Mouse (Mus musculus): ENCODE data around the gene Fuca1. TPM values are rescaled to one million over a fixed set of nuclear protein-coding genes. Genes with fewer than 3 reads are reported as not detected.
A peak's percentile ranks its signal among the peaks of the same experiment; 100 is the strongest.
"Not testable (repeated sequence)": the region's sequence is repeated elsewhere in the genome, so short reads cannot be mapped to it uniquely, and the experiment has no call there.

Gene Fuca1
- total RNA-seq, 2 experiments from 2014 or later, result 31.0 to 31.4 TPM

DNA sequence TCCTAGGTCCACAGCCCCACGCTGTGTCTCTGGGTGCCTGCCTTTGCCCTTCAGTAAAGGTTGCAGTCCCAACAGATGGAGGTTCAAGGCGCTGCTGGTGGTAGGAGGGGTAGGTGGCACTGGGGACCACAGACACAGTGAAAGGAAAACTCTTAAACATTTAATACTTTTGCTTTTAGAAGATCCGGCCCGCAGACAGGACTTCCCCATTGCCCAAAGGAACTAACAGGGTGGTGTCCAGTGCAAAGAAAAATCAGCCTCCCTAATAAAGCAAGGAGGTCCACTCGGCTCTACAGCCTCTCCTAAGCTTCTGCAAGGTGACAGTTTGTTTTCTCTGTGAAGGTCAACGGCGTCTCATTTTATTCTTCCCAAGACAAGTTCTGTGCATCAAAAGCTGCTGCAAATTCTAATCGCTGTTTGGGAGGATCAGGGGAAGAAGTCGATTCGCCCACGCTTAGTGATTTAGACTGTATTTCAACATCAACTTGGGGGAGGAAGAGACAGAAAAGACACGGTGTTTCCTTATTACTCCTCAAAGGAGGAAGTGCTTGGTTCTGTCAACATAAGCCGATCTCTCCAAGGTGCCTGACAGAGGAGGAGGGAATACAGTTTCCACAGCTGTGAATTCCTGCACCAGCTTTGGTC is 1.8 kb upstream of the Fuca1 start:
- peak in 1 of 2 experiments; percentile 39 for DNase-seq
- intact Hi-C loops (cut with DNase I), result no loop called here

DNA sequence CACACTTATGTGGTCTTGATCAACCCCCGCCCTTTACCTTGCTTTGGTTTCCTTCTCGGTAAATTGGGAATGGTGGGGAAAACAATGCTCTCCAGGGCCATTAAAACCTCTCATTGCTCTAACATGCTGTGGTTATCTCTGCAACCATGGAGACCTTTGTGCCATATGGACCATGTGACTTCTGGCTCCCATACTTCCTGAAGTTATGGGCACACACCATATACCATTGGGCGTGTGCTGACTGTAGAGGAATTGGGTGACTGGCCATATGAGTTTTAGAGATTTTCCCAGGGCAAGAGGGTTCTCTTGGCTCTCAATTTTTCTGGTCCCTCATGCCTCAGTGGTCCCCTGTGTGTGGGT is 1.3 kb upstream of the Fuca1 start:
- intact Hi-C loops (cut with DNase I), result no loop called here
- no peak for DNase-seq

DNA sequence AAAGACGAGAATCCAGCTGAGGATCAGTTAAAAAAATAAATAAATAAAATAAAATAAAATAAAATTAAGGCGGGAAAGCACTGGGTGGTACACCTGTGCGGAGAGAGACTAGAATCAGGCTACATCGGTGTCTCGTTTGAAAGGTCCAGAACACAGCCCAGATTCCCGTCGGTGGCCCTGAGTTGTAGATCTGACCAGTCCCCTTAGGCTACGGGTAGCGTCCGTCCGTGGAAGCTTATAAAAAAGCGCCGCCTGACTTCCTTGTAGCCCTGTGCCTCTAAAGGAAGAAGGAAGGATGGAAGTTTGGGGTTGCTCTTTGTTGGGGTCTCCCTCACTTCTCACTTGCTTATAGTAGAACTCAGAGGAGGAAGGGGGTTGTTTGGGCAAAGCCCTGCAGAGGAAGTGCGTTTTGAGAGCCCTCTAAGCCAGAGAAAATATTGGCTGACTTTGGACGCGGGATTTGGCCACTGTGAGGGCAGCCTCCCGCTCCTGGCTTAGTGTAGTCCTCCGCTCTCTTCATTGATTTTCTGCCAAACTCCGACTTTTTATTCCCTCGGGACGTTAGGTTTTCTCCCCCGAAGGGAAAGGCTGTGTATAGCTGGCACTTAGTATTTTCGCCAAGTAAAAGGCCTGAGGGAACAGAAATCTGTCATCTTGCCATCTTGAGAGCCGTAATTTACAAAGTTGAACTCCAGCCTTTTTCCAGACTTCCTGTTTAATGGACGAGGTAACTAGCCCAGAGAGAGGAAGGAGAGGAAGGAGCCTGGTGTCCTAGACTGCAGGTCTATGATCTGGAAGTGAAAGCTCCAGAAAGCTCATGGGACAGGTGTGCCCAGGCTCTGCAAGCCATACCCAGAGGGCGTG is 954 bp downstream of the Fuca1 start:
- peak in 1 of 2 experiments; percentile 52 for DNase-seq
- intact Hi-C loops (cut with DNase I), result loop anchor here (2.0 to 10.0 kb wide), 3 partner anchors 21 to 217 kb away; no protein-coding TSS in a partner anchor

DNA sequence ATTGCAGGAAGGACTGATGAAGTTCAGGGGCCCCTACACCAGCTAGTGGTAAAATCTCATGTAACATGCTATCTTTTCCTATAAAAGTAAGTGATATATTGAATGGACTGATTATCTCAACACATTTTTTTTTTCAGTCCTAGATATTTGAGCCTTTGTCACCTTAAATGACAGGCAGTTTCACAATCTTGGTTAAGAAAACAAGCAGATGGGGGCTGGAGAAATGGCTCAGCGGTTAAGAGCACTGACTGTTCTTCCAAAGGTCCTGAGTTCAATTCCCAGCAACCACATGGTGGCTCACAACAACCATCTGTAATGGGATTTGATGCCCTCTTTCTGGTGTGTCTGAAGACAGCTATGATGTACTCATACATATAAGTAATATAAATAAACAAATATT is 1.7 kb downstream of the Fuca1 start:
- DNase-seq, result no peak
- intact Hi-C loops (cut with DNase I), result loop anchor here (5.0 to 10.0 kb wide), 2 partner anchors 120 to 217 kb away; no protein-coding TSS in a partner anchor

DNA sequence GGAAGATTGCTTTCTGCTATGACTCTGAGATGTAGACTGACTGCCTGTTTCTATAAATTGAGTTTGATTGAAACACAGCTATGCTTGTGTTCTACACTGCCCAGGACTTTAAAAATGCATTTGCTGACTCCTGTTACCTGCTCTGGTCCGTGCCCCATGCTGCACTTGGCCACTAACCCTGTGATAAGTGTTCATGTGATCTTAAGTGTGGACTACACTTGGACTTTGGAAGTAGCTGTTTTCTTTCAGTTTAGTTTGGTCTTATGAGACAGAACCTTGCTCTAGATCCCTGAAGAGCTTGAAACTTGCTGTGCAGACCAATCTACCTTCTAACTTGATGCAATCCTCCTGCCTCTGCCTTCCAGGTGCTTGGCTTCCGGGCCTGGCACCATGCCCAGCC is 3.9 kb downstream of the Fuca1 start:
- intact Hi-C loops (cut with DNase I), result loop anchor here (5.0 to 10.0 kb wide), 2 partner anchors 122 to 220 kb away; no protein-coding TSS in a partner anchor
- DNase-seq, result no peak

DNA sequence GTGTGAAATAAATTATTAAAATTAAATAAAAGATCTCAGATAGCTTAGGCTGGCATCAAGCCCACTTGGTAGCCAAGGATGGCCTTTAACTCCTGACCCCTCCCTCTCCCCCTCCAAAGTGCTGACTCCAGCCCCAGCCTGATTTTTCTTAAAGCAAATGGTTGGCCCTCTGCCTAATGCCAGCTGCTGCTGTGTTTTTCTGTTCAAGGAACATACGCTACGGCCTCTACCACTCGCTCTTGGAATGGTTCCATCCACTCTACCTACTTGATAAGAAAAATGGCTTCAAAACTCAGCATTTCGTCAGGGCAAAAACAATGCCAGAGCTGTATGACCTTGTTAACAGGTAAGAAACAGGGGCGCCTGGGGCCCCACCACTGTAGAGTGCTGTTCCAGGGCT is 4.8 kb downstream of the Fuca1 start:
- DNase-seq, result no peak
- intact Hi-C loops (cut with DNase I), result loop anchor here (10.0 kb wide), 1 partner anchor 221 kb away; no protein-coding TSS in a partner anchor

DNA sequence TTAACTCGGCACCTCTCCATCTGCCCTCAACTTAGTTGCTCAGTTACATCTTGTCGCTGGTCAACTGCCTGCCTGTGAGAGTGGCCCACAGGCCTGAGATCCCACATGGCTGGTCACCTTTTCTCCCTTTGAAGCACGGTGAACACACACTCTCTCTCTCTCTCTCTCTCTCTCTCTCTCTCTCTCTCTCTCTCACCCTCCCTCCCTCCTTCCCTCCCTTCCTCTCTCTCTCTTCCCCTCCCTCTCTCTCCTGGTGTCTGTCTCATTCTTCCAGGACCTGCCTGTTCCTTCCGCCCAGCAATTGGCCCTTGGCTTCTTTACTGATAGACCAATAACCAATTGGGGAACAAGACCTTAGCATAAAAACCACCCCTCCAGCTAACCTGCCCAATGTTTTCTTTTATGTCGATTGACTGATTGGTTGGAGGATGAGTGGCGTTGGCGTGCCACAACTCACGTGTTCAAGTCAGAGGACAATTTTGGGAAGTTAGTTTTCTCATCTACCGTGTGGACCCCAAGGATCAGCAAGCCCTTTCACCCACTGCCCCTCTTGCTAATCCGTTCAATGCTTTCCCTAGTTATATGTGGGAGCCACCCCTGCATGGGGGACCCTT is 5.8 kb downstream of the Fuca1 start:
- intact Hi-C loops (cut with DNase I), result loop anchor here (10.0 kb wide), 1 partner anchor 222 kb away; no protein-coding TSS in a partner anchor
- no peak for DNase-seq

DNA sequence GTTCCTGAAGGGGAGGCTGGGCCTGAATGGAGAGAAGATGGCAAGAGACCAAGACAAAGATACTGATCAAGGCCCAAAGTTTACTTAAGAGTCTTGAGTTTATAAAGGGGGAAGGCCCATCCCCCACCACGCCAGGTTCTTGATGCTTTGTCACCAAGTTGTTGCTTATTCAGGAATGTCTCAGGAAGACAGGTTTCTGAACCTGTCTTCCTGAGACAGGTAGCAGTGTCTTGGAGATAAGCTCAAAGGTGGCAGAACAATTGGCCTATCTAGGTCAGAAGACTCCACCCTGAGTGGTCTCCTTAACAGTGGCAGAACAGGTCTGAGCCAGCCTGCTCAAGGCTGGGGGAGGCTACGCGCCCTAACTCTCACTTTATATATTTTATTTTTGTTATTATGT is 6.3 kb downstream of the Fuca1 start:
- intact Hi-C loops (cut with DNase I), result loop anchor here (10.0 kb wide), 1 partner anchor 222 kb away; no protein-coding TSS in a partner anchor
- DNase-seq, result no peak

DNA sequence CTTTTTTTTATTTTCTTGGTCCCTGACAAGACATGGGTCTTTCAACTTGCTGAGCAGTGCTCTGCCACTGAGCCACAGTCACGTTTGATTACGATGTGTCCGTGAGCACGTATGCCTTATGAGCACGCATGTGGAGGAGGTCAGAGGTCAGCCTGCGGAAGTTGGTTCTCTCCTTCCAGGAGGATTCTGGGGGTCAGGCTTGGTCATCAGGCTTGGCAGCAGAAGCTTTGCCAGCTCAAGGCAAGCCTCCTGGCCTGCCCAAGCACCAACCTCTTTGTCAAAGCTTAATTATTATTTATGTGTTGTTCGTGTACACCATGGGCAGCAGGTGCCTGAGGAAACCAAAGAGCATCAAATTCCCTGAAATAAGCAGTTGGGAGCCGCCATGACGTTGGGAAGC is 7.8 kb downstream of the Fuca1 start:
- no peak for DNase-seq
- intact Hi-C loops (cut with DNase I), result loop anchor here (10.0 kb wide), 1 partner anchor 224 kb away; no protein-coding TSS in a partner anchor

DNA sequence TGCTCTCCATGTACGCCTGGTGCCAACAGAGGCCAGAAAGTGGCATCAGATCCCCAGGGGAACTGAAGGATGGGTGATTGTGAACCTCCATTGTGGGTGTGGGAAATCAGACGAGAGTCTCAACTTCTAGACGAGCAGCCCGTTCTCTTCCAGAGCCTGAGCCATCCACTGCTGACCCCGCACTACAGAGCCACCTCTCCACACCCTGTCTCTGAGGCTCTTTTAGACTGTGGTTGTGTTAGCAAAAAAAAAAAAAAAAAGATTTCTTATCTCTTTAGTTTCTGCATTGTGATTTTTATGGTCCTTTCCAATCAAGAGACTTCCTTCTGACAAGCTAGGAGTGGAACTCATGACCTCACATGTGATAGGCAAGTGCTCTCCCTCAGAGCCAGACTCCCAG is 8.9 kb downstream of the Fuca1 start:
- DNase-seq, result no peak
- intact Hi-C loops (cut with DNase I), result loop anchor here (10.0 kb wide), 1 partner anchor 225 kb away; no protein-coding TSS in a partner anchor

DNA sequence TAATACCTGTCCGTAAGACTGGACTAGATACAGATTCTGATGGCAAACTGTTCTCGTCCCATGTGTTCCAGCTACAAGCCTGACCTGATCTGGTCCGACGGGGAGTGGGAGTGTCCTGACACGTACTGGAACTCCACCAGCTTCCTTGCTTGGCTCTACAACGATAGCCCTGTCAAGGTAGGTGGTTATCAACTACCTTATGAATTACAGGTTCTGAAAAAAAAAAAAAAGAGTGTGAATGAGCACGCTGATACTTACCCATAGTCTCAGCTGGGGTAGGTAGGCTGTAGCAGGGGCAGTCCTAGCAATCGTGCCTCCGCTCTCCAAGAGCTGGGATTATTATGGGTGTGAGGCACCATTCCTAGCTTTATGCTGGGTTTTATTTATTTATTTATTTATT is 9.3 kb downstream of the Fuca1 start:
- intact Hi-C loops (cut with DNase I), result loop anchor here (10.0 kb wide), 1 partner anchor 225 kb away; no protein-coding TSS in a partner anchor
- no peak for DNase-seq

DNA sequence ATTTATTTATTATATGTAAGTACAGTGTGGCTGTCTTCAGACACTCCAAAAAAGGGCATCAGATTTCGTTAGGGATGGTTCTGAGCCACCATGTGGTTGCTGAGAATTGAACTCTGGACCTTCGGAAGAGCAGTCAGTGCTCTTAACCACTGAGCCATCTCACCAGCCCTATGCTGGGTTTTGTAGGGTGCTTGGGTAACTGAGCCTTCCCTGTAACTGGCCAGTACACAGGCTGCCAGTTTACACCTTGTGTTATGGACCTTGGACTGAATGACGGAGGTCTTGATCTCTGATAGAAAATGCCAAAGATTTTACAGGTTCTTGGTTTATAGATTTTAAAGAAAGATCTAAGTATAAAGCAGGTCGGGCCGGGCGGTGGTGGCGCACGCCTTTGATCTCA is 9.7 kb downstream of the Fuca1 start:
- intact Hi-C loops (cut with DNase I), result no loop called here
- no peak for DNase-seq

DNA sequence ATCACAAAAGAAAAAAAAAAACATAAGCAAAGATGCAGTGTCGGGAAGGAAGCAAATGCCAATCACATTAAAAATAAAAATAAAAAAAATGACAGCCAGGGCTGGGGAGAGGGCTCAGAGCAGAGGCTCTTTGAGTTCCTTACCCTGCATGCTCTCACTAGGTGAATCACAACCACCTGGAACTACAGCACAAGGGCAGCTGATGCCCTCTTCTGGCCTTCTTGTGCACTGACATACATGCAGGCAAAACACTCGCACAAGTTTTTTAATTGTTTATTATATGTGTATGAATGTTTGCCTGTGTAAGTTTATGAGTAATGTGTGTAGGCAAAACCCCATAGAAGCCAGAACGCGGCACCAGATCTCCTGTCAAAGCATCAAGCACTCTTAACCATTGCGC is 11.3 kb downstream of the Fuca1 start:
- intact Hi-C loops (cut with DNase I), result loop anchor here (2.0 kb wide), 1 partner anchor 41 kb away; no protein-coding TSS in a partner anchor
- no peak for DNase-seq

DNA sequence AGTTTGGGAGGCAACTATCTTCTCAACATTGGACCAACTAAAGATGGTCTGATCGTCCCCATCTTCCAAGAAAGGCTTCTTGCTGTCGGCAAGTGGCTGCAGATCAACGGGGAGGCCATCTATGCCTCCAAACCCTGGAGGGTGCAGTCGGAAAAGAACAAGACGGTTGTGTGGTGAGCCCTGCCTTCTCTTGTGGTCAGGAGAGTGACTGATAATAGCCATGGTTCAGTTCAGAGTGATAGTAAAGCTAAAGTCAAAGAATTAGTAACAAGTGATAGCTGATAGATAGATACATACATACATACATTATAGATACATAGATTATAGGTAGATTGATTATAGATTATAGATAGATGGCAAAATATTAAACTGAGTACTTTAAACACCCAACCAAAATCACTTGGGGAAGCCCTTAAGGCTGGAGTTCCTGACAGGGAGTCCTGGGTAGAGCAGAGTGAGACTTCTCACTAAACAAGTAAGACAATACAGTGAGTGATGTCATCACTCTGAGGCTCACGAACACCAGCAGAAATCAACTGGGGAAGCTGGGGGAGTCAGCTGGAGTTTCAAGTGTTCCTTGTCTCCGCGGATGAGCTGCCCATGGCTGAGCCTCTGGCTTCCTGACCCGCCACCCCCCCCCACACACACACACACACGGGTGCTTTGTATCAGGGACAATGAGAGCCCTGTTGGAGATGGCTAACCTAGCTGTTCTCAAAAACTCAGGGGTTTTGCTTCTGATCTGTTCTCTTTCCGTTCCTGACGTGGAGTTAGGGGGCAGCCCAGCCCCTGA is 14.4 kb downstream of the Fuca1 start:
- intact Hi-C loops (cut with DNase I), result no loop called here
- no peak for DNase-seq

DNA sequence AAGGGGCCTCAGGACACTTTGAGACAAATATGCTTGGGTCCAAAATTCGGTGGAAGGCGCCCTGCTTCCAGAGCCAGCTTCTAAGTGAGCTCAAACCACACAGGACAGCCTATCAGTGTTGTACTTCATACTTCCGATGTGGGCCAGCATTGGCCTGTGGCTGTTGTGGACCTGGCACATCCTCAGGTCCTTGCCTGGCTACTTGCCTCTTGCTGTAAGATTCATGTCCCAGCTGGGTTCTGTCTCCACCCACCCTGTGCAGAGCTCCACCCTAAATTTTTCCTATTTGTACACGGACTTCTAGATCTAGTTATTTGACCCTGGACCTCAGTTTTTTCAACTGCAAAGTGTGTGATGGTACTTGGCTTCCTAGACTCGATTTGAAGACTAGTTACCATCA is 15.0 kb downstream of the Fuca1 start:
- DNase-seq, result peak; percentile 37 to 53
- intact Hi-C loops (cut with DNase I), result no loop called here

DNA sequence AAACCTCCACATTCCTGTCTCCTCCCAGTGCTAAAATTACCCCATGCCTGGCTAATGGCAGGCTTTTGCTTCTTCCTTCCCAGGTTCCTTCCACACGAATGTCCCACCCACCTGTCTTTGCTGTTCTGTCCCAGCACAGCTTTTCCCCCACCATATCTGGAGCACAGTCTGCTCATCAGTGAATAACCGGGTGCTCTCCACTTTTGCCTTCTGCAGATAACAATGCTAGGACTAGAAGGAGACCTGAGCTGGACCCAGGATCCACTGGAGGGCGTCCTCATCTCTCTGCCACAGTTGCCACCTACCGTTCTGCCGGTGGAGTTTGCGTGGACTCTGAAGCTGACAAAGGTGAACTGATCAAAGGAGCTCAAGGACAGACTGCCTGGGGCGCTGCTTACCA is 18.3 kb downstream of the Fuca1 start:
- no peak for DNase-seq
- intact Hi-C loops (cut with DNase I), result no loop called here

DNA sequence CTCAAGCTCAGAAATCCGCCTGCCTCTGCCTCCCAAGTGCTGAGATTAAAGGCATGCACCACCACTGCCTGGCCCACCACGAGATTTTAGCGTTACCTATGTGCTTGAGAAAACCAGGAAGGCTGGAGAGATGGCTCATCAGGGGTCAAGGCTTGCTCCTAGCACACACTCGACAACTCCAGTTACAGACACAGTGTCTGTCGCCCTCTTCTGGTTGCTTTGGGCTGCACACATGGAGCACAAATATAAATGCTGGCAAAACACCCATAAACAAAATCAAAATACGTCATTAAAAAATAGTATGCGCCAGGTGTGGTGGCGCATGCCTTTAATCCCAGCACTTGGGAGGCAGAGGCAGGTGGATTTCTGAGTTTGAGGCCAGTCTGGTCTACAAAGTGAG is 20.5 kb downstream of the Fuca1 start:
- intact Hi-C loops (cut with DNase I); DNase-seq: not testable (repeated sequence)

DNA sequence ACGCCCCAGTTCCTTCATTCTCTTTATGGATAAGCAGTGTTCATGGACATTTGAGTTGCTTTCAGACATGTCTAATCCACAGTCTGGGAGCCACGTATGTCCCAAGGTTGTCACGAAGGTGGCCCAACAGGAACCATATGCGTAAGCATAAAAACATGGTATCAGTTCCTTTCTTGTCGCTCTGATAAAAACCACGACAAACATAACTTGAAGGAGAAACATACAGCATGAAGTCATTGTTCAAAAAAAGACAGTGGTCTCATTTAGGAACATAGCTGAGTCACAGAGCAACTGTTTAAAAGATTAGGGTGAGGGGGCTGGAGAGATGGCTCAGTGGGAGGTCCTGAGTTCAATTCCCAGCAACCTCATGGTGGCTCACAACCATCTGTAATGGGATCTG is 21.7 kb downstream of the Fuca1 start:
- DNase-seq, result no peak
- intact Hi-C loops (cut with DNase I), result loop anchor here (2.0 kb wide), 1 partner anchor 21 kb away; the partner anchor contains the start of gene Fuca1

DNA sequence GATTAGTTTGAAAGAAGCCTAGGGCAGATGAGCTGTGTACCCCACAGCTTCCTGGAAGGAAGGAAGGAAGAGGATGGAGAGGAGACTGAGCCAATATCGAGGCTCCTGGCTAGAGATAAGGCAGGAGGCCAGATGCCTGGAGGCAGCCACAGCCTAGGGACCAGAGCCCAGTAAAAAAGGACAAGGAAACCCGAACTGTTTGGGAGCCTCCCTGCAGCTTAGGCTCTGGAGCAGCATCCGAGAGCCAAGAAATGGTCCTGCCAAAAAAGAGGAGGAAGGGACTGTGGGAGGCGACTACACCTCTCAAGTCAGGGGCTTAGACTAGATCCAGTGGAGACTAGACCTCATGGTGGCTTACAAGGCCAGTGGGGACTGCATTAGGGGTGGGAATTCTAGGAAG is 22.9 kb downstream of the Fuca1 start:
- DNase-seq, result peak; percentile 39 to 43
- intact Hi-C loops (cut with DNase I), result loop anchor here (2.0 kb wide), 1 partner anchor 23 kb away; the partner anchor contains the start of gene Fuca1

DNA sequence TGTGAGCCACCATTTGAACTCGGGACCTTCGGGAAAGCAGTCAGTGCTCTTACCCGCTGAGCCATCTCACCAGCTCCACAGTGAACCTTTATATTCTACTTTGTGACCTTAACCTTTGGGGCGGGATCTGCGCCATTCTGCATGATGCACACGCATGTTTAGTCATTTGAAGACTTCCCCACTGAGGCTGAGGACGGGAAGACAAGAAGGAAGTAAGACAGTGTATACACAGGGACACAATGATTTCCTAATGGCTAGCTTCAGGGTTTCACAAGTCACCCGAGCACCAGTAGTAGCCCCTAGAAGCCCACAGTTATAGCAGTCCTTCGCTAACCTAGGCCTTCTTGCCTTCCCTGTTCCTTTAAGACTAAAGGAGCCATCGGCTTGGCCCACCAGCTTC is 25.2 kb downstream of the Fuca1 start:
- intact Hi-C loops (cut with DNase I), result no loop called here

More for the DNA sequence above, 25.2 kb downstream of the Fuca1 start:
- no peak for DNase-seq

Measured in heart, postnatal 36 days (tissue).